Mouse (Mus musculus): ENCODE measurements around the gene Itgb1. TPM values are rescaled to one million over a fixed set of nuclear protein-coding genes. Genes with fewer than 3 reads are reported as not detected.

Itgb1 gene
- total and polyA plus RNA-seq, 3 experiments: 62.4 to 172 (median 127) TPM

DNA sequence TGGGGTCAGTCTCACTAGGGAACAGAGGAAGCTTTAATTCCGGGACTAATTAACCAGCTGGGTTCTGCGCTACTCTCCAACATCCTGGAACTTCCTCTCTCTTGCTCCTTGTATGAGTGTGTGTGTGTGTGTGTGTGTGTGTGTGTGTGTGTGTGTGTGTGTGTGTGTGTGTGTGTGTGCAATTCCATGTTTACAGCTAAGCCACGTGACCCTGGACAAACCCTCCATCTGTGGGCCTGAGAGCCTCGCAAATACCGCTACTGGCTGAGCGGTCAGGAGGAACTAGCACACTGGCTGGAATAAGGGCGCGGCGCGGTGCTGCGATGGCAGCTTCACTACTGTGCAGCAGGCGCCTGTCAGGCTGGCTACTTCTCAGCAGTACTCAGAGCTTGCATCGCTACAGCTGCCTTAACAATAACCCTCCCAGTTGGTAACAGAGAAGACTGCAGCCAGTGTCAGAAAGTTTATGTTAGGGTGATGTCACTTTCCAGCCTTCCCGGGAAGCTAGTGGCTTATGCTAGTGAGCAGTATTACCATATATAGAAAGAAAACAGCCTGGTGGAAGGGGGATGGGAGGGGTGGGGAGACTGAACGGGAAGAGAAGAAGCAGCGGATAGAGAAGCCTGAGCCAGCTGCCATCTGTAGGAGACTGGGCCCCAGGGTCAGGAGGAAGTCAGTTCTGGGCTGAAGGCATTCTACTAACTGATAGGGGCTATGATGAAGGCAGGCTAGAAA is 30.9 kb upstream of the Itgb1 start:
- Histone ChIP-seq H3K27ac (ENCODE audit: insufficient read depth, low read depth) (peak overlapping the region; percentile 40), H3K4me3 (replicated peaks in 1 of 3; ENCODE audit: low read depth in 2 of 3, low read length in 2 of 3, poor library complexity in 1 of 3) (peak overlapping the region in 2 of 3 experiments; percentile 2 to 30), H3K79me2 (replicated peaks; ENCODE audit: control insufficient read depth, extremely low read depth, insufficient read depth, poor library complexity, severe bottlenecking) (no peaks in the 10 kb centered on the region), H3K4me1 (ENCODE audit: control insufficient read depth in 1 of 2, insufficient read depth in 2 of 2) (peaks cover 0 to 42% of the 10 kb centered on the region in 2 experiments; a peak in 3 of 4 replicates), H3K36me3 (replicated peaks in 1 of 2; ENCODE audit: control insufficient read depth in 1 of 2, insufficient read depth in 1 of 2, low read length in 1 of 2) (no peaks in the 10 kb centered on the region), H3K4me2 (ENCODE audit: insufficient read depth, low read depth, poor library complexity, severe bottlenecking) (peak overlapping the region; percentile 18), H3K27me3 (replicated peaks) (no peaks in the 10 kb centered on the region), H3K9me3 (replicated peaks; ENCODE audit: low read length) (peaks cover 10% of the 10 kb centered on the region), H3K9ac (ENCODE audit: insufficient read depth, low read depth) (peak overlapping the region; percentile 2; the same call in 1 of the 2 replicates)
- TF ChIP-seq CTCF (conservative IDR thresholded peaks at IDR 0.05 in 1 of 2, IDR thresholded peaks at IDR 0.05 in 1 of 2; ENCODE audit: low read depth in 2 of 2, low read length in 2 of 2) (no peak), MAX (IDR thresholded peaks at IDR 0.05; ENCODE audit: low read length) (0 out of 2 replicates have a peak, but pooled peaks have one; percentile 33), CHD1 (IDR thresholded peaks at IDR 0.05; ENCODE audit: low read depth, low read length) (no peak), RCOR1 (conservative IDR thresholded peaks at IDR 0.05; ENCODE audit: low read depth, low read length) (no peak), GABPA (IDR thresholded peaks at IDR 0.05; ENCODE audit: insufficient replicate concordance, low read depth, low read length) (no peak), ZKSCAN1 (IDR thresholded peaks at IDR 0.05; ENCODE audit: borderline replicate concordance, low read depth, low read length) (no peak), POLR2A (IDR thresholded peaks at IDR 0.05; ENCODE audit: low read depth, low read length) (peak; percentile 12; the same call in 1 of the 2 replicates), MAFK (IDR thresholded peaks at IDR 0.05; ENCODE audit: insufficient replicate concordance, low read length) (no peak), KAT2A (IDR thresholded peaks at IDR 0.05; ENCODE audit: insufficient replicate concordance, low read length) (no peak), PAX5 (IDR thresholded peaks at IDR 0.05; ENCODE audit: low read length) (no peak), BHLHE40 (IDR thresholded peaks at IDR 0.05; ENCODE audit: low read depth, low read length) (peak; percentile 40; the same call in 1 of the 2 replicates), ZNF384 (IDR thresholded peaks at IDR 0.05; ENCODE audit: low read depth, low read length) (no peak), MAZ (IDR thresholded peaks at IDR 0.05; ENCODE audit: low read depth, low read length) (no peak), ELF1 (IDR thresholded peaks at IDR 0.05; ENCODE audit: low read depth, low read length) (no peak; the same call in 1 of the 2 replicates), MXI1 (IDR thresholded peaks at IDR 0.05; ENCODE audit: low read depth, low read length) (no peak), MEF2A (IDR thresholded peaks at IDR 0.05; ENCODE audit: borderline replicate concordance, low read depth, low read length) (no peak), MYC (IDR thresholded peaks at IDR 0.05; ENCODE audit: low read depth, low read length) (no peak), NELFE (IDR thresholded peaks at IDR 0.05; ENCODE audit: low read depth, low read length) (no peak), ETS1 (conservative IDR thresholded peaks at IDR 0.05; ENCODE audit: low read depth, low read length) (0 out of 2 replicates have a peak, but pooled peaks have one; percentile 27), SIN3A (IDR thresholded peaks at IDR 0.05; ENCODE audit: low read length) (no peak), CHD2 (IDR thresholded peaks at IDR 0.05; ENCODE audit: low read length) (0 out of 2 replicates have a peak, but pooled peaks have one; percentile 27), USF1 (IDR thresholded peaks at IDR 0.05; ENCODE audit: low read depth, low read length) (peak; percentile 64), ZMIZ1 (IDR thresholded peaks at IDR 0.05; ENCODE audit: low read depth, low read length) (no peak), E2F4 (IDR thresholded peaks at IDR 0.05; ENCODE audit: insufficient replicate concordance, low read depth, low read length) (no peak), IRF4 (IDR thresholded peaks at IDR 0.05; ENCODE audit: low read depth, low read length) (0 out of 2 replicates have a peak, but pooled peaks have one; percentile 6), ZC3H11A (IDR thresholded peaks at IDR 0.05; ENCODE audit: low read depth, low read length) (no peak), JUND (conservative IDR thresholded peaks at IDR 0.05; ENCODE audit: low read depth, low read length) (no peak), TBP (conservative IDR thresholded peaks at IDR 0.05; ENCODE audit: low read depth, low read length) (no peak), SMC3 (IDR thresholded peaks at IDR 0.05; ENCODE audit: low read depth, low read length) (0 out of 2 replicates have a peak, but pooled peaks have one; percentile 2), TCF12 (IDR thresholded peaks at IDR 0.05; ENCODE audit: low read depth, low read length) (peak; percentile 49; the same call in 1 of the 2 replicates), JUN (IDR thresholded peaks at IDR 0.05; ENCODE audit: insufficient read depth, low read depth, low read length) (no peak), POLR2AphosphoS2 (IDR thresholded peaks at IDR 0.05; ENCODE audit: low read depth, low read length) (no peak), EP300 (IDR thresholded peaks at IDR 0.05; ENCODE audit: low read length) (peak; percentile 36; the same call in 1 of the 2 replicates), NRF1 (IDR thresholded peaks at IDR 0.05; ENCODE audit: low read depth, low read length) (no peak), UBTF (IDR thresholded peaks at IDR 0.05; ENCODE audit: low read depth, low read length) (0 out of 2 replicates have a peak, but pooled peaks have one; percentile 36), RAD21 (IDR thresholded peaks at IDR 0.05; ENCODE audit: low read depth, low read length) (no peak; the same call in none of the 2 replicates), USF2 (conservative IDR thresholded peaks at IDR 0.05; ENCODE audit: low read depth, low read length) (peak; percentile 39), HCFC1 (IDR thresholded peaks at IDR 0.05; ENCODE audit: low read depth, low read length) (no peak)
- dilution Hi-C loops (cut with MboI; ENCODE audit: extremely low pct_ligation_motif_present, extremely low pct_unique_long_range_greater_than_20kb, low sequenced_read_pairs): no loop called here
- peak; percentile 76 for DNase-seq (ENCODE audit: extremely low read depth)
- in situ Hi-C loops (cut with MboI; ENCODE audit: low pct_ligation_motif_present, low pct_unique_long_range_greater_than_20kb, low sequenced_read_pairs): loop anchor here (5.0 to 10.0 kb wide), 3 partner anchors 38 to 140 kb away; no protein-coding TSS in a partner anchor

Data from CH12.LX (cell line).